Mouse (Mus musculus) adrenal gland, postnatal 0 days (tissue): Measurements from ENCODE around the gene Xaf1. TPM values are rescaled to one million over a fixed set of nuclear protein-coding genes. Genes with fewer than 3 reads are reported as not detected.

Experiments used
- polyA plus RNA-seq: library from polyadenylated mRNA; unstranded; fragments of >200 nt; fragmentation: Nextera tagmentation; extraction: Ambion mirVana; gene quantifications from 2 replicates; pipeline ENCODE4 v1.2.1, GENCODE M21; 2015

Gene Xaf1
- 76.5 and 82.7 TPM in 2 replicates for polyA plus RNA-seq

GRCm38 (mm10) chr11:72301334-72301733 lies at the start of gene Xaf1:
Gene Xaf1 (plus strand): TSS chr11:72301629.

GRCm38 (mm10) chr11:72266960-72267560 lies 34.4 kb upstream of the Xaf1 start, which contains the start of gene Slc13a5:
Gene Slc13a5 (minus strand): TSS chr11:72267222.

GRCm38 (mm10) chr11:72314151-72314895 lies 12.9 kb downstream of the Xaf1 start, which contains the start of gene Fbxo39:
Gene Fbxo39 (plus strand): TSS chr11:72314444.

GRCm38 (mm10) chr11:72362347-72362741 lies 60.9 kb downstream of the Xaf1 start, which contains the start of gene Tekt1:
Gene Tekt1 (minus strand): TSS chr11:72362442.

Other genes with a start within 250 kb of the Xaf1 start
- gene Pitpnm3, start 165.9 kb upstream of the Xaf1 start, polyA plus RNA-seq, result 0.07 and 0.16 TPM in 2 replicates
- gene Gm43951, start 94.8 kb upstream of the Xaf1 start, polyA plus RNA-seq, result 0.05 and 0.07 TPM in 2 replicates
- gene 4933427D14Rik, start 94.2 kb upstream of the Xaf1 start, polyA plus RNA-seq, result 6.8 and 8.3 TPM in 2 replicates
- gene Txndc17, start 94.1 kb upstream of the Xaf1 start, polyA plus RNA-seq, result 214 and 269 TPM in 2 replicates
- gene Med31, start 86.0 kb upstream of the Xaf1 start, polyA plus RNA-seq, result 54.8 and 92.9 TPM in 2 replicates
- gene Slc13a5, start 34.4 kb upstream of the Xaf1 start, polyA plus RNA-seq, result 0.18 TPM in 1 of 2 replicates, not detected in the other
- 0.11 TPM in 1 of 2 replicates, not detected in the other for gene Fbxo39, start 12.8 kb downstream of the Xaf1 start, polyA plus RNA-seq
- gene Tekt1, start 60.8 kb downstream of the Xaf1 start, polyA plus RNA-seq, result 0.52 and 0.87 TPM in 2 replicates
- 17.9 and 22.4 TPM in 2 replicates for gene Smtnl2, start 110.1 kb downstream of the Xaf1 start, polyA plus RNA-seq
- gene Ggt6, start 133.9 kb downstream of the Xaf1 start, polyA plus RNA-seq, result 0.60 and 0.83 TPM in 2 replicates
- gene Mybbp1a, start 139.7 kb downstream of the Xaf1 start, polyA plus RNA-seq, result 39.7 and 61.8 TPM in 2 replicates
- gene Spns2, start 188.3 kb downstream of the Xaf1 start, polyA plus RNA-seq, result 1.8 and 2.5 TPM in 2 replicates
- gene Spns3, start 248.9 kb downstream of the Xaf1 start, polyA plus RNA-seq, result 0.14 and 0.37 TPM in 2 replicates